Mouse (Mus musculus): ENCODE measurements around the gene Bach2.

- no peak for TF ChIP-seq POLR2A (IDR thresholded peaks at IDR 0.05; ENCODE audit: low read depth, low read length)
- no peak for TF ChIP-seq CTCF (IDR thresholded peaks at IDR 0.05; ENCODE audit: extremely low read depth, insufficient read depth, insufficient read length, insufficient replicate concordance)
Measured at GRCm38 (mm10) chr4:32210424-32211184, 28.0 kb upstream of the Bach2 start.

Data from spleen, adult 2 months (tissue).